Mouse (Mus musculus) stomach, embryonic 15.5 days (tissue): ENCODE measurements around the gene Map1a. TPM values are rescaled to one million over a fixed set of nuclear protein-coding genes. Genes with fewer than 3 reads are reported as not detected.
A peak's percentile ranks its signal among the peaks of the same experiment; 100 is the strongest.

ENCODE experiments used
- ATAC-seq: fragments of 200-750 bp; cut with Nextera tagmentation; 2 replicates; pipeline ENCODE4 v1.8.0; 2017; ENCODE audit warnings: low read depth, moderate number of reproducible peaks, moderate TSS enrichment; ENCODE audit not compliant: insufficient read depth, low FRiP score
- H3K27ac ChIP-seq: fragments of 300-500 bp; sonication (generic); 2 replicates; pipeline ENCODE4 v1.5.1; 2015; ENCODE audit warnings: mild to moderate bottlenecking, inconsistent platforms
- H3K27me3 ChIP-seq: fragments of 300-500 bp; sonication (generic); replicated peaks from 2 replicates; pipeline ENCODE4 v1.6.1; 2015; ENCODE audit warnings: inconsistent platforms
- H3K36me3 ChIP-seq: fragments of 300-500 bp; sonication (generic); 2 replicates; pipeline ENCODE4 v1.6.1; 2015; ENCODE audit warnings: inconsistent platforms
- H3K4me1 ChIP-seq: fragments of 300-500 bp; sonication (generic); 2 replicates; pipeline ENCODE4 v1.6.1; 2015; ENCODE audit warnings: inconsistent platforms
- H3K4me2 ChIP-seq: fragments of 300-500 bp; sonication (generic); 2 replicates; pipeline ENCODE4 v1.6.1; 2015; ENCODE audit warnings: mild to moderate bottlenecking, inconsistent platforms
- H3K4me3 ChIP-seq: fragments of 300-500 bp; sonication (generic); replicated peaks from 2 replicates; pipeline ENCODE4 v1.5.1; 2015; ENCODE audit warnings: inconsistent platforms
- H3K9ac ChIP-seq: fragments of 300-500 bp; sonication (generic); 2 replicates; pipeline ENCODE4 v1.6.1; 2015; ENCODE audit warnings: inconsistent platforms
- H3K9me3 ChIP-seq: fragments of 300-500 bp; sonication (generic); 2 replicates; pipeline ENCODE4 v1.6.1; 2016; ENCODE audit warnings: inconsistent platforms
- WGBS: fragments of 180-500 bp; shearing (Covaris S2); methylation state at CpG from one replicate; pipeline ENCODE4 v1.1.7; 2015; 5-methylcytosine and 5-hydroxymethylcytosine counted together
- polyA plus RNA-seq: library from polyadenylated mRNA; unstranded; fragments of >200 nt; fragmentation: Nextera tagmentation; extraction: Ambion mirVana; gene quantifications from 2 replicates; pipeline ENCODE4 v1.2.1, GENCODE M21; 2015

The Map1a gene
- polyA plus RNA-seq, 1 experiment from 2014 or later = 5.3 TPM

DNA sequence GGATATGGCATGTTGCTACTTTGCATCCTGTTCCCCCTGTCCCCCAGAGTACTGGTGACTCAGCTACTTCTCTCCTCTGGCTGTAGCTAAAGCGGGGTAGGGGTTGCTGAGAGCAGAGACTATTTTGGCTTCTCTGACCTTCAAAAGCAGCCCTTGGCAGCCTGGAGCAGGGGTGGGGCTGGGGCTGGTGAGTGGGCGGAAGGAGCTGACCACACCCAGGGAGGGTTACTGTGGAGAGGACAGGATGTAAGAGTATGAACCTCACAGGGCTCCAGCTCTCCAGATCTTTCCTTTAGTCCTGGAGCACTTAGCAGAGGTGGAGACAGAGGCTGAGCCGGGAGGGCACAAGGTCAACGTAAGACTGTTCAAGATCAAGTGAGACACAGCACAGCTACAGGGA lies 4.8 kb downstream of the Map1a start:
- 17% methylated on average over 4 of the region's 4 CpGs for WGBS

DNA sequence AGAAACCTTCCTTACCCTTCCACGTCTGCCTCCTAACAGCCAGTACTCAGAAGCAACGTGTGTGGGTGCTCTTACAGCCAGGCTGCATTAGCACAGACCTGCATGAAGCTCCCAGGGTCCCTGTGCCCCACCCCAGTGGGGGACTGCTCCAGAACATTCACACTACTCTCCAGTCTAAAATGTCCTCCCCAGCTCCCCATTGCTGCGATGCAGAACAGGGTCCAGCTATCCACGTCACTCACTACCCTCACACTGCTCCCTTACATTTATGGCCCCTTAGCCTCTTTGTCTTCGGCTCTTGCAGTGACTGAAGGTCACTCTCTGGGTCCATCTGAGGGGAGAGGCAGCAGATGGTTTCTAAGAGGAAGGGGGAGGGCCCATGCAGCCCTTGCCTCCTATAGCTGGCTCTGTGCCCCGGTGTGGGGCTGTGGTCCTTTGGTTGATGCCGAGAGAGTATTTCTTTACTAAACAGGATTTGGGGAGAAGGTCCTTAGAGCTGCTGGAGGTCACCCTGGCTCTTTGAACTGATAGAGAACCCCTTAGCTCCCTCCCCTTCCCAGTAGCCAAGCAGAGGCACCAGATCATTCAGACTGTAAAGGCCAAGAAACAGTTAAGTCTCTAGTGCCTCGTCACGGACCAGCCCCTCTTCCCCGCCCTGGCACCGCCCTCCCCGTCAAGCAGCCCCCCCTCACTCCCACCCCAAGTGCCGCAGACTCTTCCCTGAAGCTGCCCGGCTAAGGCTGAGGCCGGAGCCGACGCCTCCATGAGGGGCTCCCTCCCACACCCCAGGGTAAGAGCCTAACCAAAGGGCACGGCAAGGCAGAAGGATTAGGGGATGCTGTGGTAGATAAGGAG lies 5.6 kb downstream of the Map1a start:
- peaks cover 16% of the 10 kb centered on the region for H3K27me3 ChIP-seq
- WGBS = 3% methylated on average over 17 of the region's 18 CpGs
- H3K4me1 ChIP-seq = peaks cover 39% of the 10 kb centered on the region
- H3K36me3 ChIP-seq = no peaks in the 10 kb centered on the region
- peak overlapping the region; percentile 71 for H3K27ac ChIP-seq
- H3K9ac ChIP-seq = peak overlapping the region; percentile 13
- H3K4me3 ChIP-seq = peak overlapping the region; percentile 51
- H3K9me3 ChIP-seq = no peaks in the 10 kb centered on the region
- ATAC-seq = peak; percentile 71
- H3K4me2 ChIP-seq = peak overlapping the region; percentile 77

More for the DNA sequence above, 4.8 kb downstream of the Map1a start:
- Histone ChIP-seq H3K36me3 (no peaks in the 10 kb centered on the region), H3K9me3 (no peaks in the 10 kb centered on the region), H3K4me2 (peak overlapping the region; percentile 77), H3K4me3 (peak overlapping the region; percentile 51; the same call in 1 of the 2 replicates), H3K27me3 (peaks cover 21% of the 10 kb centered on the region), H3K27ac (peak overlapping the region; percentile 71), H3K9ac (no peak overlapping the region), H3K4me1 (peaks cover 43% of the 10 kb centered on the region)
- no peak for ATAC-seq

DNA sequence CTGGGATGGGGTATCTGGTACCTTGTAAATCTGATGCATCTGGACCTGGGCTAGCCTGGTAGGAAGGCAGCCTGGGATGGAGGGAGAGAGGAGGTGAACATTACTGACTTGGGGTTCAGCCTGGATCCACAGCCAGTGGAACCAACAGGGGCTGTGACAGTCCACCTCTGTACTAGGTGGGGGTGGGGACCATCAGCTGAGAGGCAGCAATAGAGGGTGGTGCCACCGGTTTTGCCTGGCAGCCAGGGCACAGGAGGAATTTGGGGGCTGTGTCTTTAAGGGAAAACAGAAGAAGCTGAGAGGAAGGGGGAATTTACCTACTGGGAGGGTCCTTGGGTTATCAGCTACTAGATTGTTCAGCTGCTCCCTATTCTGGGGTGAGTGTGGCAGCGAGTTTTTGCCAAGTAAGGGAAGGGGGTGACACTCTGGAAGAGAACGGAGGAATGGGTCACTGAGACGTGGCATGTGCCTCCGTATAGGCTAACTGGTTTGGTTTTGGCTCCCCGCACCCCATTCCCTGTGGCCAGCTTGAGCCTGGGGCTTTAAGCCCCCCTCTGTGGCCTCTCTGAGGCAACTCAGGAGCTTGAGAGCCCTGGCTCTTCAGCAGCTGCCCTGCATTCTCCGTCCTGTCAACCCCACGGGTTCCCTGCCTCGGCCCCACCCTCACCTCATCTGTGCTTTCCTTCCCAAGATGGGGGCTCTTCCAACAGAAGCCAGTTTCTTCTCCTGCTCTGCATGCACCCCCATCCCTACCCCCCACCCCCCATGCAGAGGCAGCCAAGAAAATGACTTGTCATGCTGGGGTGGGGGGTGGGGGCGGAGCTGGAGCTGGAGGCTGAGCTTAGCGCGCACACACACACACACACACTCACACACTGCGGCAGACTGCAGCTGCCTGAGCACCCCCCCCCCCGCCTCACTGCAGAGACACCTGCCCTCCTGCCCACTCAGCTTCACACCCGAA lies 6.5 kb downstream of the Map1a start:
- H3K4me2 ChIP-seq = peak overlapping the region; percentile 77
- peaks cover 12% of the 10 kb centered on the region for H3K27me3 ChIP-seq
- peak; percentile 9; the same call in 1 of the 2 replicates for ATAC-seq
- WGBS = 2% methylated on average over 15 of the region's 15 CpGs
- H3K9ac ChIP-seq = peak overlapping the region; percentile 13
- no peaks in the 10 kb centered on the region for H3K9me3 ChIP-seq
- H3K36me3 ChIP-seq = peaks cover 7% of the 10 kb centered on the region
- H3K4me3 ChIP-seq = peak overlapping the region; percentile 51
- H3K4me1 ChIP-seq = peaks cover 37% of the 10 kb centered on the region
- H3K27ac ChIP-seq = peak overlapping the region; percentile 71

DNA sequence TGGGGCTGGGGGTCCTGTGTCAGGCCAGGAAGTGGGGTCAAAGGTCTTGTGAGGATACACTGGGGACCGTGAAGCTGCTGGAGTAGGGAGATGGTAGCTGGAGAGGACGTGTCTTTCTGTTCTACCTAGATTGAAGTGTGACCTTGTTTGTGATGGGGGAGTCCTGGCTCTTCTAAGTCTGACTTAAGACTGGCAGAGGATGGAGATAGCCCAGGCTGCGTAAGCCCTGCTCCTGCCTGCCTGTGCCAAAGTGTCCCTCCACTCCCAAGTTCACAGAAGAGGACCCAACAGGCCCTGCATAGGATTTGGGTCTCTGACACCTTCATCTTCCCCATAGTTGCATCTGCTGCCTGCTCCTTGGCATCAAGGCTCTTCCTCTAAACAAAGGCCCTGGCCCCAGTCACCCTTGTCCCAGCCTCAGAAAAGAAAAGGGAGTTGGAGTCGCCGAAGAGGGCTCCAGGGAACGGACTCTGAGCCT lies 7.4 kb downstream of the Map1a start:
- H3K36me3 ChIP-seq = peaks cover 8% of the 10 kb centered on the region
- peak overlapping the region; percentile 77 for H3K4me2 ChIP-seq
- WGBS = 18% methylated on average over 6 of the region's 6 CpGs
- peak overlapping the region; percentile 51 for H3K4me3 ChIP-seq
- H3K4me1 ChIP-seq = peaks cover 37% of the 10 kb centered on the region
- peaks cover 9% of the 10 kb centered on the region for H3K27me3 ChIP-seq
- H3K9me3 ChIP-seq = no peaks in the 10 kb centered on the region
- no peak overlapping the region for H3K27ac ChIP-seq
- ATAC-seq = no peak
- no peak overlapping the region for H3K9ac ChIP-seq

DNA sequence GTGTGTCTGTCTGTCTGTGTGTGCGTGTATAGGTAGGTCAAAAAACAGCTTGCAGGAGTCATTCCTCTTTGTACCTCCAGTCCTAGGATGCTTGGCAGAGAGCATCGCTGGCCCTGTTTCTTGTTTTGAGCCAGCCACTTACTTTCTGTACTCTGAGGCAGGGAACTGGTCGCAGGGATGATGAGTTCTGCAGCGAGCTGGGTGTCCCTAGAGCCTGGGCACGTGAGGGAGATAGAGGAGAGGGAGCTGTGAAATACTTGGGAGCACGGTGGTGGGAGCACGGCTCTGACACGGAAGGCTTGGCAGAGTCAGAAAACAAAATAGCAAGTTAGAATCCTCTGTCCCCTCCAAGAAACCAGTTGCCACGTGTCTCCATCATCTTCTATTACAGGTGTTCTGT lies 8.3 kb downstream of the Map1a start:
- Histone ChIP-seq H3K4me2 (peak overlapping the region; percentile 25; the same call in 1 of the 2 replicates), H3K27ac (no peak overlapping the region), H3K4me1 (peaks cover 37% of the 10 kb centered on the region), H3K27me3 (peaks cover 9% of the 10 kb centered on the region), H3K9me3 (no peaks in the 10 kb centered on the region), H3K4me3 (no peak overlapping the region), H3K36me3 (peaks cover 8% of the 10 kb centered on the region), H3K9ac (no peak overlapping the region)
- WGBS = 22% methylated on average over 9 of the region's 9 CpGs
- no peak for ATAC-seq

DNA sequence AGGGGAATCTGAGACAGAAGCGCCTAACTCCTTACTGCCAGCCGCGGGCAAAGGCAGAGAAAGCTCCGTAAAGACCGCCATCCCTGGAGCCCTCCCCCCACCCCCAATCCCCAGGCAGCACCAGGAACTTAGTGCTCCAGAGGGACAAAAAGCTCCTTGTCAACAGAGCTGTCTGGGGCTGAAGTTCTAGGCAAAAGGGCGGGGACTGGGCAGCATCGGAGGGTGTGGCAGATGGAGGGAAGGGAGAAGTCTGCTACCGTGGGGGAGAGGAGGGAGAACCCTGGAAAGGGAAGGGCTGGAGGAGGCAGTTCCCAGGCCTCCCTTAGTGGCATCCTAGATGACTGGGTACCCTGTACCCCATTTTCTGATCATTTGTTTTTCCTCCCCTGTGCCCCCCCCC lies 8.7 kb downstream of the Map1a start:
- Histone ChIP-seq H3K9me3 (no peaks in the 10 kb centered on the region), H3K9ac (no peak overlapping the region), H3K4me2 (peak overlapping the region; percentile 25; the same call in 1 of the 2 replicates), H3K4me1 (peaks cover 37% of the 10 kb centered on the region), H3K27me3 (peaks cover 9% of the 10 kb centered on the region), H3K27ac (no peak overlapping the region), H3K36me3 (peaks cover 8% of the 10 kb centered on the region), H3K4me3 (no peak overlapping the region)
- peak; percentile 8; the same call in 1 of the 2 replicates for ATAC-seq
- 17% methylated on average over 8 of the region's 8 CpGs for WGBS

DNA sequence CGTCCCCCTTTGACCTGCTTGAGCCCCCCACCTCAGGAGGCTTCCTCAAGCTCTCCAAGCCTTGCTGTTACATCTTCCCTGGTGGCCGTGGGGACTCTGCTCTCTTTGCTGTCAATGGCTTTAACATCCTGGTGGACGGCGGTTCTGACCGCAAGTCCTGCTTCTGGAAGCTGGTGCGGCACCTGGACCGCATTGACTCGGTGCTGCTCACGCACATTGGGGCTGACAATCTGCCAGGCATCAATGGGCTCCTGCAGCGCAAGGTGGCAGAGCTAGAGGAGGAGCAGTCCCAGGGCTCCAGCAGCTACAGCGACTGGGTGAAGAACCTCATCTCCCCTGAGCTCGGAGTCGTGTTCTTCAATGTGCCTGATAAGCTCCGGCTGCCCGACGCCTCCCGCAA lies 10.1 kb downstream of the Map1a start:
- Histone ChIP-seq H3K9me3 (no peaks in the 10 kb centered on the region), H3K27ac (no peak overlapping the region), H3K9ac (no peak overlapping the region), H3K36me3 (peaks cover 8% of the 10 kb centered on the region), H3K4me3 (no peak overlapping the region), H3K4me1 (peaks cover 32% of the 10 kb centered on the region), H3K27me3 (peaks cover 9% of the 10 kb centered on the region), H3K4me2 (no peak overlapping the region)
- no peak for ATAC-seq
- 85% methylated on average over 17 of the region's 17 CpGs for WGBS

DNA sequence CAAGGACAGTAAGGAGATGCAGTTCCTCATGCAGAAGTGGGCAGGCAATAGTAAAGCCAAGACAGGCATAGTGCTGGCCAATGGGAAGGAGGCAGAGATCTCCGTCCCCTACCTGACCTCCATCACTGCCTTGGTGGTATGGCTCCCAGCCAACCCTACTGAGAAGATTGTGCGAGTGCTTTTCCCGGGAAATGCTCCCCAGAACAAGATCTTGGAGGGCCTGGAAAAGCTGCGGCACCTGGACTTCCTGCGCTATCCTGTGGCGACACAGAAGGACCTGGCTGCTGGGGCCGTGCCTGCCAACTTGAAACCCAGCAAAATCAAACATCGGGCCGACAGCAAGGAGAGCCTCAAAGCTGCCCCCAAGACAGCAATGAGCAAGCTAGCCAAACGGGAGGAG lies 10.6 kb downstream of the Map1a start:
- Histone ChIP-seq H3K27ac (no peak overlapping the region), H3K9ac (no peak overlapping the region), H3K36me3 (peaks cover 8% of the 10 kb centered on the region), H3K4me3 (no peak overlapping the region), H3K9me3 (no peaks in the 10 kb centered on the region), H3K4me1 (peaks cover 26% of the 10 kb centered on the region), H3K4me2 (no peak overlapping the region), H3K27me3 (peaks cover 9% of the 10 kb centered on the region)
- WGBS = 73% methylated on average over 10 of the region's 10 CpGs
- no peak for ATAC-seq

DNA sequence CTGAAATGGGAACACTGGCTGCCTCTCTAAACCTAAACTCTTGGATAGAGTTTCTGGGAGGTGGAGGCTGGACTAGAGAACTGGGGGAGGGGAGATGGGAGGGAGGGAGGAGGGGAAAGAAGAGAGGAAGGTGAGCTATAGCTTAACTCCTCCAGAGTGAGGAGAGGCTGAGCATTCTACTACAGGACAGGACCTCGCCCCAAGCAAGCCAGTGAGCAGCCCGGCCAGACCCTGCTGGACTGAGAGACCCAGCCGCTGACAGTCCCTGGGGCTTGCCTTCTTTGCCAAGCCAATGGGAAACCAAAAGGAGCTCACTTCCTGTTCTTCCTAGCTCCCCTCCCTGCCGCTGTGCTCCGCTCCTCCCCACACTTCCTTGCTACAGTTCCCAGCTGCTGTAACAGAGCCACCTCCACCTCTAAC lies 19.6 kb downstream of the Map1a start:
- Histone ChIP-seq H3K9ac (no peak overlapping the region), H3K4me1 (peaks cover 3% of the 10 kb centered on the region; the same call in 1 of the 2 replicates), H3K9me3 (no peaks in the 10 kb centered on the region), H3K4me2 (peak overlapping the region; percentile 36), H3K4me3 (0 out of 2 replicates have a peak overlapping the region, but pooled peaks have one; percentile 3), H3K27ac (peak overlapping the region; percentile 28; the same call in 1 of the 2 replicates), H3K27me3 (no peaks in the 10 kb centered on the region), H3K36me3 (no peaks in the 10 kb centered on the region)
- 0 out of 2 replicates have a peak, but pooled peaks have one; percentile 25 for ATAC-seq
- WGBS = 17% methylated on average over 5 of the region's 5 CpGs

DNA sequence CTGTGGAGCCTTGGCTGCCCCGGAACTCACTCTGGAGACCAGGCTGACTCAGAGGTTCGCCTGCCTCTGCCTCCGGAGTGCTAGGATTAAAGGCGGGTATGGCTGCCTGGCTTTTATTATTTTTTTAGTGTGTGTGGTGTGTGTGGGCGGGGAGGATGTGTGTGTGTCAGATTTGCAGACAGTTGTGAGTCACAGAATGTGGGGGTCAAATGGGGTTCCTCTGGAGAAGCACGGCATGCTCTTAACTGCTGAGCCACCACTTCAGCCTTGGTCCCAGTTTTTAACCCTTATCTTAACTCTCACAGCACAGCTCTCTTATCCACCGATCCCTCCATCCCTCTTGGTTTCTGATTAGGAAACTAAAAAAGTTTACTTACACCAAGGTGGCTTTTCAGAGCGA lies 26.9 kb downstream of the Map1a start:
- no peak for ATAC-seq
- H3K36me3 ChIP-seq = no peaks in the 10 kb centered on the region
- 73% methylated on average over 8 of the region's 8 CpGs for WGBS
- no peak overlapping the region for H3K9ac ChIP-seq
- H3K4me3 ChIP-seq = no peak overlapping the region
- no peaks in the 10 kb centered on the region for H3K9me3 ChIP-seq
- no peaks in the 10 kb centered on the region for H3K4me1 ChIP-seq
- no peaks in the 10 kb centered on the region for H3K27me3 ChIP-seq
- H3K4me2 ChIP-seq = no peak overlapping the region
- no peak overlapping the region for H3K27ac ChIP-seq

DNA sequence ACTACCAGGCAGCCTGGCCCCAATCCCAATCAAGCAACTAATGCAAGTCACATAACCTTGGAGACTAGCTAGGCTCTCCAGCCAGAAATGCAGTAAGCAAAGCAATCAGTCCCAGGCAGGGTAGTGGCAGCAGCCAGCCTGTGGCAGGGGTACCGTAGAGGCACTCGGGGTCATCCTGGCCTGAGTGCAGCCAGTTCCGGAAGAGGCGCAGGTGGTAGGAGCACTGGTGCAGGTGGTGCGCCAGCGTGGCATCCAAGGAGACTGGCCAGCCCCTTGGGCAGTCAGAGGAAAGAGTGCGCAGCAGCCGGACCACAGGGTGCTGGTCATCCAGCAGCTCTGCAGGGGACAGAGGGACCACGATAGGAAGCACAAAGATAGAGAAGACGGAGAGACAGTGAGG lies 33.6 kb downstream of the Map1a start:
- no peak overlapping the region for H3K4me3 ChIP-seq
- H3K27ac ChIP-seq = no peak overlapping the region
- H3K4me2 ChIP-seq = no peak overlapping the region
- H3K36me3 ChIP-seq = no peaks in the 10 kb centered on the region
- no peak overlapping the region for H3K9ac ChIP-seq
- no peaks in the 10 kb centered on the region for H3K27me3 ChIP-seq
- ATAC-seq = no peak
- 88% methylated on average over 10 of the region's 10 CpGs for whole genome bisulfite sequencing
- H3K4me1 ChIP-seq = no peaks in the 10 kb centered on the region
- no peaks in the 10 kb centered on the region for H3K9me3 ChIP-seq
